Mouse (Mus musculus) hindbrain, embryonic 12.5 days (tissue): ENCODE results near the gene Sap18. TPM values are rescaled to one million over a fixed set of nuclear protein-coding genes. Genes with fewer than 3 reads are reported as not detected.

Experiments
- ATAC-seq: fragments of 200-750 bp; cut with Nextera tagmentation; 2 replicates; pipeline ENCODE4 v1.8.0; 2017; ENCODE audit warnings: moderate TSS enrichment; ENCODE audit not compliant: low FRiP score
- H3K27ac ChIP-seq: fragments of 300-500 bp; sonication (generic); 2 replicates; pipeline ENCODE4 v1.5.1; 2016; ENCODE audit warnings: mild to moderate bottlenecking
- H3K27me3 ChIP-seq: fragments of 300-500 bp; sonication (generic); 2 replicates; pipeline ENCODE4 v1.6.1; 2016; ENCODE audit warnings: mild to moderate bottlenecking
- H3K36me3 ChIP-seq: fragments of 300-500 bp; sonication (generic); 2 replicates; pipeline ENCODE4 v1.6.1; 2016; ENCODE audit warnings: mild to moderate bottlenecking
- H3K4me1 ChIP-seq: fragments of 300-500 bp; sonication (generic); 2 replicates; pipeline ENCODE4 v1.6.1; 2016
- H3K4me2 ChIP-seq: fragments of 300-500 bp; sonication (generic); replicated peaks from 2 replicates; pipeline ENCODE4 v1.6.1; 2016; ENCODE audit warnings: mild to moderate bottlenecking
- H3K4me3 ChIP-seq: fragments of 300-500 bp; sonication (generic); 2 replicates; pipeline ENCODE4 v1.5.1; 2016; ENCODE audit warnings: mild to moderate bottlenecking
- H3K9ac ChIP-seq: fragments of 300-500 bp; sonication (generic); 2 replicates; pipeline ENCODE4 v1.6.1; 2016; ENCODE audit warnings: mild to moderate bottlenecking, moderate library complexity
- H3K9me3 ChIP-seq: fragments of 300-500 bp; sonication (generic); replicated peaks from 2 replicates; pipeline ENCODE4 v1.6.1; 2016; ENCODE audit warnings: mild to moderate bottlenecking
- WGBS: fragments of 180-500 bp; shearing (Covaris S2); methylation state at CpG from one replicate; pipeline ENCODE4 v1.1.7; 2016; 5-methylcytosine and 5-hydroxymethylcytosine counted together
- polyA plus RNA-seq: library from polyadenylated mRNA; unstranded; fragments of >200 nt; fragmentation: Nextera tagmentation; extraction: Ambion mirVana; gene quantifications from 2 replicates; pipeline ENCODE4 v1.2.1, GENCODE M21; 2016

Gene Sap18
- polyA plus RNA-seq, 1 experiment from 2014 or later: 30.3 TPM

DNA sequence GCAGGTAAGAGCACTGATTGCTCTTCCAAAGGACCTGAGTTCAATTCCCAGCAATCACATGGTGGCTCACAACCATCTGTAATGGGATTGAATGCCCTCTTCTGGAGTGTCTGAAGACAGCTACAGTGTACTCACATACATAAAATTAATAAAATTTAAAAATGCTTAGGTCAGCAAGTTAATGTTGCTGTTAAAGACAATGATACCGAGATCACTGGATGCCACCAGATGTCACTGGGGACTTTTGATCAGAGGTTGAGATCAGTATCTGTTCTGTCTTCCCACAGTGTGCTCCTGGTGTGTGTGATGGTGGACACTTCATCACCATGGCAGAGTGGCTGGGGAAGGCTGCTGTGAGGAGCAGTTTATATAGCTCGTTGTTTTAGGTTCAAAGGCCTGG lies 8.7 kb upstream of the Sap18 start:
- no peaks in the 10 kb centered on the region for H3K36me3 ChIP-seq
- no peak overlapping the region for H3K9ac ChIP-seq
- H3K4me1 ChIP-seq: no peaks in the 10 kb centered on the region
- no peak overlapping the region for H3K27ac ChIP-seq
- WGBS: 68% methylated on average over 2 of the region's 2 CpGs
- H3K27me3 ChIP-seq: no peaks in the 10 kb centered on the region
- H3K4me2 ChIP-seq: no peak overlapping the region
- no peaks in the 10 kb centered on the region for H3K9me3 ChIP-seq
- no peak overlapping the region for H3K4me3 ChIP-seq
- ATAC-seq: no peak

DNA sequence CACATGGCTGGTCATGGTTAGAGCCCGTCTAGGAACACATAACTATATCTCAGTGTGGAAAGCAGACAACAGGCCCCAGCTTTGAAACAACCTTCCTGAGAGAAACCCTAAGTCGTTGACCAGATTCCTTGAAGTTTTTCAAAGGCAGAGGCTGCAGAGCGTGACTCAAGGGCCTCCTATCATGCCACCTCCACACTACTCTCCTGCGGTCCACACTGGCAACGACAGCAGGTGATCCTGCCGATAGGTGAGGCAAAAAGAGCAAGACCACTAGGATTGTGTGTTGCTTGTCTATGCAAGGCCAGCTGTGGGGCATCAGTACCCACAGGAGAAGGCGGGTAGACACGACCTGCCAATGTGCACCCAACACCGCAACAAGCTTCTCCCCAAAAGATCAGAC lies 8.2 kb upstream of the Sap18 start:
- Histone ChIP-seq H3K27ac (no peak overlapping the region), H3K4me2 (no peak overlapping the region), H3K9ac (no peak overlapping the region), H3K4me1 (no peaks in the 10 kb centered on the region), H3K4me3 (no peak overlapping the region), H3K36me3 (no peaks in the 10 kb centered on the region), H3K27me3 (no peaks in the 10 kb centered on the region), H3K9me3 (no peaks in the 10 kb centered on the region)
- 90% methylated on average over 9 of the region's 9 CpGs for WGBS
- no peak for ATAC-seq

GRCm38 (mm10) chr14:57791171-57791570 lies 6.8 kb upstream of the Sap18 start:
- no peaks in the 10 kb centered on the region for H3K9me3 ChIP-seq
- 81% methylated on average over 4 of the region's 4 CpGs for WGBS
- no peak for ATAC-seq
- no peak overlapping the region for H3K27ac ChIP-seq
- no peak overlapping the region for H3K4me3 ChIP-seq
- no peaks in the 10 kb centered on the region for H3K4me1 ChIP-seq
- H3K9ac ChIP-seq: no peak overlapping the region
- no peaks in the 10 kb centered on the region for H3K36me3 ChIP-seq
- H3K4me2 ChIP-seq: no peak overlapping the region
- no peaks in the 10 kb centered on the region for H3K27me3 ChIP-seq

GRCm38 (mm10) chr14:57797551-57797950 lies 429 bp upstream of the Sap18 start:
- Histone ChIP-seq H3K27me3 (no peaks in the 10 kb centered on the region), H3K36me3 (peaks cover 3% of the 10 kb centered on the region), H3K4me3 (peak overlapping the region; percentile 82), H3K4me1 (peaks cover 17% of the 10 kb centered on the region), H3K4me2 (peak overlapping the region; percentile 59), H3K9me3 (no peaks in the 10 kb centered on the region), H3K27ac (peak overlapping the region; percentile 84; the same call in 1 of the 2 replicates), H3K9ac (peak overlapping the region; percentile 90)
- WGBS: 9% methylated on average over 7 of the region's 7 CpGs
- ATAC-seq: peak; percentile 76

DNA sequence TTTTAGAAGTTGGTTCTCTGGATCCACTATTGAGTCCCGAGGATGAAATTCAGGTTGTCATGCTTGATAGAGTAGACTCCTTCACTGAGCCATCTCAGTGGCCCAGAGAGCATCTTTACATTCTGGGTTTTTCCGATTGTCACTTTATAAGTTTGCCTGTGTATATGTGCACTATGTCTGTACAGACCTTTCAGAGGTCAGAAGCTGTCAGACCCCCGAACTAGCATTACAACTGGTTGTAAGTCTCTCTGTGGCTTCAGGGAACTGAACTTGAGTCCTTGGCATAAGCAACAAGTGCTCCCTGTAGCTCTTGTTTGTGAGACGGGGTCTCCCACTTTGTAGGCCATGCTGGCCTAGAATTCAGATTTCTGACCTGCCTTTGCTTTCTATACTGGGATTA lies 5.8 kb downstream of the Sap18 start:
- Histone ChIP-seq H3K36me3 (peaks cover 57% of the 10 kb centered on the region), H3K4me1 (peaks cover 17% of the 10 kb centered on the region), H3K9me3 (no peaks in the 10 kb centered on the region), H3K27me3 (no peaks in the 10 kb centered on the region), H3K9ac (no peak overlapping the region), H3K27ac (no peak overlapping the region), H3K4me3 (no peak overlapping the region), H3K4me2 (no peak overlapping the region)
- 86% methylated on average over 4 of the region's 4 CpGs for WGBS
- no peak for ATAC-seq

DNA sequence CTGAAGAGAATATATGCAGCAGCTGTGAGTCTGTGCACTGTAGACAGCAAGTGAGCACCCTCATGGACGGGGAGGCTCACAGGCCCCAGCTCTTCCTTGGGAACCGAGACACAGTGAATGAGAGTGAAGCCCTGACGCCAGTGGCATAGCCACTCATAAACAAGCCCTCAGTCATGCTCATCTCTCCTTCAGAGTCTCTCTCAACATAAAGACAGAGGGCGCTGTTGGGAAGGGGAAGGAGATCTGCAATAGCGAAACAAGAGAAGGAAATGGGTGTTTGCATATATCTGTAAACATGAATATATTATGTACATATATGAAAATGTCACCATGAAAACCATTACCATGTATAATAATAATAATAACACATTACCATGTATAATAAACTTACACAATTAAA lies 10.6 kb downstream of the Sap18 start:
- H3K4me1 ChIP-seq: no peaks in the 10 kb centered on the region
- no peak overlapping the region for H3K27ac ChIP-seq
- no peaks in the 10 kb centered on the region for H3K27me3 ChIP-seq
- 80% methylated on average over 5 of the region's 5 CpGs for WGBS
- H3K36me3 ChIP-seq: peaks cover 82% of the 10 kb centered on the region
- no peaks in the 10 kb centered on the region for H3K9me3 ChIP-seq
- H3K4me2 ChIP-seq: no peak overlapping the region
- no peak overlapping the region for H3K4me3 ChIP-seq
- no peak overlapping the region for H3K9ac ChIP-seq
- ATAC-seq: no peak

DNA sequence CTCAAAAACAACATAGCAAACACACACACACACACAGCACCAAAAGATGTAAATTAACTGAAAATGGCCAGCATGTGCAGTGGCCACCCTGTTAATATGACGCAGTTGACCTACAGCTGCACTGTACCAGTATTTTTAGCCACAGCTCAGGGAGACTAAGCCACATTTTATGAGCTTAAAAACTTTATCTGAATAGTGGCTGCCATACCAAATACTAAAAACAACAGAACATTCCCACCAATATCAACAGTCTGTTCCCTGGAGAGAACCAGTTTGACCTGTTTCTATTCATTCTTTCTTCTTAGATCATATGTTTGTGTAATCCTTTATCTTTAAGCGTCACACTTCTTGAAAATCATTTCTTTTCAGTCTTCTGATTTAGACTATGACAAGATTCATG lies 12.9 kb downstream of the Sap18 start:
- Histone ChIP-seq H3K4me3 (no peak overlapping the region), H3K4me1 (no peaks in the 10 kb centered on the region), H3K9ac (no peak overlapping the region), H3K36me3 (peaks cover 65% of the 10 kb centered on the region), H3K4me2 (no peak overlapping the region), H3K9me3 (no peaks in the 10 kb centered on the region), H3K27me3 (no peaks in the 10 kb centered on the region), H3K27ac (no peak overlapping the region)
- no peak for ATAC-seq
- 99% methylated on average over 2 of the region's 2 CpGs for WGBS

- H3K36me3 ChIP-seq: peaks cover 65% of the 10 kb centered on the region
- no peak for ATAC-seq
- no peak overlapping the region for H3K9ac ChIP-seq
- no peaks in the 10 kb centered on the region for H3K4me1 ChIP-seq
- no peak overlapping the region for H3K4me2 ChIP-seq
- no peaks in the 10 kb centered on the region for H3K9me3 ChIP-seq
- H3K4me3 ChIP-seq: no peak overlapping the region
- 97% methylated on average over 5 of the region's 5 CpGs for WGBS
- no peak overlapping the region for H3K27ac ChIP-seq
- no peaks in the 10 kb centered on the region for H3K27me3 ChIP-seq
Observed at GRCm38 (mm10) chr14:57811844-57812243, 13.9 kb downstream of the Sap18 start.

GRCm38 (mm10) chr14:57820839-57821238 lies 22.9 kb downstream of the Sap18 start:
- Histone ChIP-seq H3K4me2 (no peak overlapping the region), H3K9ac (no peak overlapping the region), H3K9me3 (no peaks in the 10 kb centered on the region), H3K4me3 (no peak overlapping the region), H3K36me3 (peaks cover 33% of the 10 kb centered on the region), H3K4me1 (peaks cover 3% of the 10 kb centered on the region; the same call in 1 of the 2 replicates), H3K27ac (no peak overlapping the region), H3K27me3 (no peaks in the 10 kb centered on the region)
- 92% methylated on average over 4 of the region's 4 CpGs for WGBS
- ATAC-seq: no peak

GRCm38 (mm10) chr14:57825788-57826751 lies 28.1 kb downstream of the Sap18 start, which contains the start of the genes Ska3 and Mrpl57:
Gene Ska3, minus strand, starts transcription at chr14:57826185.
Gene Mrpl57, plus strand, starts transcription at chr14:57826234.
- H3K27me3 ChIP-seq: no peaks in the 10 kb centered on the region
- H3K4me1 ChIP-seq: peaks cover 13% of the 10 kb centered on the region
- peaks cover 7% of the 10 kb centered on the region; the same call in 1 of the 2 replicates for H3K36me3 ChIP-seq
- peak within 1 kb of the TSS; percentile 90 for H3K27ac ChIP-seq
- H3K9me3 ChIP-seq: no peaks in the 10 kb centered on the region
- peak within 1 kb of the TSS; percentile 70 for H3K4me2 ChIP-seq
- peak; percentile 97 for ATAC-seq
- WGBS: under 1% methylated on average over 96 of the region's 96 CpGs
- H3K4me3 ChIP-seq: peak within 1 kb of the TSS; percentile 73
- peak within 1 kb of the TSS; percentile 92 for H3K9ac ChIP-seq

GRCm38 (mm10) chr14:57827284-57827683 lies 29.3 kb downstream of the Sap18 start:
- peak overlapping the region; percentile 70 for H3K4me2 ChIP-seq
- H3K4me3 ChIP-seq: peak overlapping the region; percentile 73
- no peak overlapping the region for H3K27ac ChIP-seq
- WGBS: 78% methylated on average over 1 of the region's 1 CpGs
- H3K36me3 ChIP-seq: no peaks in the 10 kb centered on the region
- ATAC-seq: no peak
- no peaks in the 10 kb centered on the region for H3K9me3 ChIP-seq
- peaks cover 13% of the 10 kb centered on the region for H3K4me1 ChIP-seq
- H3K9ac ChIP-seq: peak overlapping the region; percentile 92; the same call in 1 of the 2 replicates
- no peaks in the 10 kb centered on the region for H3K27me3 ChIP-seq

DNA sequence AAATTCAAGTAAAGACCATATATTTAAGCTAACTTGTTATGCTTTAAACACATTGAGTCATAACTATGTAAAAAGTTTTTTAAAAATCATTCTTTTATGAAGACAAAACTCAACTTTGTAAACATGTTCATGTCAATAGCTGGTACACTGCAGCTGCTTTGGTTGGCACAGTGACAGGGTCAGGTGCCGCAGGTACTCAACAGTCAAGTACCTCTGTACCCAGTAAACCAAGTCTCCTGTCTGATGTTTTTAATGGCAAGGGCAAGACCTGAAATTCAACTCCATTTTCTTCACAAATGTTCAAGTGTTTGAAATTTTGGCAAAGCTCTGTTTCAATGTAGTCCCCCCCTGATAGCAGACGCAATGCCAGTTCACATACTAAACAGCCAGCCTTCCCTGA lies 35.5 kb downstream of the Sap18 start:
- H3K9me3 ChIP-seq: no peaks in the 10 kb centered on the region
- no peaks in the 10 kb centered on the region for H3K4me1 ChIP-seq
- no peak overlapping the region for H3K4me3 ChIP-seq
- 95% methylated on average over 2 of the region's 2 CpGs for WGBS
- no peak overlapping the region for H3K4me2 ChIP-seq
- ATAC-seq: no peak
- H3K27me3 ChIP-seq: no peaks in the 10 kb centered on the region
- H3K36me3 ChIP-seq: peaks cover 28% of the 10 kb centered on the region
- no peak overlapping the region for H3K9ac ChIP-seq
- no peak overlapping the region for H3K27ac ChIP-seq

DNA sequence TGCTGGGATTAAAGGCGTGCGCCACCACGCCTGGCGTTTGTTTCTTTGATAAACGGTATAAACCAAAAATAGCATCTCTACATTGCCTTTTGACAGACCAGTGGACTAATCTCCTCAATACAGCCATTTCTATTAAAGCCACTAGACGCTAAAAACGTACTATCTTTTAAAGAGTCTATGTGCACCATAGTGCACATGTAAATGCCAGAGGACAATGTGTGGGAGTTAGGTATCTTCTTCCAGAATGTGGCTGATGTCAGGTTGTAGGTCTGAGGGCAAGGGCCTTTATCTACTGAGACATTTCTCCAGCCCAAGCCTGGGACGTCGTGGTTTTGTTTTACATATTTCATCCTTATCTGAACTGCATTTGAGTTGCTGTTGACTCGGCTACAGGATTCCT lies 37.2 kb downstream of the Sap18 start:
- no peak overlapping the region for H3K9ac ChIP-seq
- H3K36me3 ChIP-seq: peaks cover 32% of the 10 kb centered on the region
- H3K27me3 ChIP-seq: no peaks in the 10 kb centered on the region
- no peak overlapping the region for H3K4me2 ChIP-seq
- H3K9me3 ChIP-seq: no peaks in the 10 kb centered on the region
- ATAC-seq: no peak
- H3K4me3 ChIP-seq: no peak overlapping the region
- H3K4me1 ChIP-seq: no peaks in the 10 kb centered on the region
- WGBS: 91% methylated on average over 10 of the region's 10 CpGs
- H3K27ac ChIP-seq: no peak overlapping the region
